Mouse (Mus musculus) left cerebral cortex, postnatal 36 days (tissue): ENCODE measurements around the gene Olfr851. TPM values are rescaled to one million over a fixed set of nuclear protein-coding genes. Genes with fewer than 3 reads are reported as not detected.

Source experiments
- DNase-seq, 2 experiments: peaks; one replicate each; pipeline ENCODE4 v3.0.0; 2021 to 2022; ENCODE audit warnings: low spot score in 2 of 2, mixed read lengths in 1 of 2
- intact Hi-C: fragments of 180-260 bp; cut with DNase I; formaldehyde crosslinking; loops from one replicate; pipeline ENCODE4 v1.15.1; 2025
- total RNA-seq, 2 experiments: library from RNA; stranded (reverse); gene quantifications; 2 replicates each; pipeline ENCODE4 v1.2.3; 2021

Gene Olfr851
- total RNA-seq: not detected

- no peak for DNase-seq
- intact Hi-C loops: no loop called here
These were observed at the start of gene Olfr851 for GRCm38 (mm10) chr9:19492995-19493394. Gene Olfr851 (plus strand): TSS chr9:19493295.

- intact Hi-C loops: no loop called here
- DNase-seq: no peak
These were observed 14.9 kb upstream of the Olfr851 start, which contains the start of gene Olfr850 for GRCm38 (mm10) chr9:19478148-19478547. Gene Olfr850 (minus strand): TSS chr9:19478248.

- intact Hi-C loops: no loop called here
- no peak for DNase-seq
These were observed 47.9 kb downstream of the Olfr851 start, which contains the start of gene Olfr853 for GRCm38 (mm10) chr9:19540976-19541375. Gene Olfr853 (minus strand): TSS chr9:19541076.

Other genes with a start within 250 kb of the Olfr851 start
- gene Olfr843, start 241.3 kb upstream of the Olfr851 start, total RNA-seq: not detected
- gene Olfr844, start 176.9 kb upstream of the Olfr851 start, total RNA-seq: not detected
- gene Olfr845, start 156.8 kb upstream of the Olfr851 start, total RNA-seq: not detected
- not detected for gene Olfr846, start 129.3 kb upstream of the Olfr851 start, total RNA-seq
- not detected for gene Olfr847, start 114.6 kb upstream of the Olfr851 start, total RNA-seq
- not detected for gene Olfr849, start 53.0 kb upstream of the Olfr851 start, total RNA-seq
- gene Olfr850, start 15.0 kb upstream of the Olfr851 start, total RNA-seq: not detected
- gene Olfr853, start 47.8 kb downstream of the Olfr851 start, total RNA-seq: not detected
- not detected for gene Olfr854, start 74.1 kb downstream of the Olfr851 start, total RNA-seq
- gene Olfr855, start 89.3 kb downstream of the Olfr851 start, total RNA-seq: not detected
- gene Zfp317, start 128.8 kb downstream of the Olfr851 start, total RNA-seq: 10 to 100 TPM; 19.7 to 21.9 TPM
- gene Olfr857, start 216.1 kb downstream of the Olfr851 start, total RNA-seq: not detected